Mouse (Mus musculus): Measurements from ENCODE around the gene Atp8b2.

The Atp8b2 gene

GRCm38 (mm10) chr3:89963221-89963763 lies at the start of gene Atp8b2:
Gene Atp8b2 (minus strand): TSS chr3:89963508.
- DNase-seq (ENCODE audit: low read depth) = peak; percentile 85

GRCm38 (mm10) chr3:90010291-90010690 lies 47.0 kb upstream of the Atp8b2 start:
- DNase-seq (ENCODE audit: low read depth) = no peak

GRCm38 (mm10) chr3:90004091-90004796 lies 40.9 kb upstream of the Atp8b2 start:
- DNase-seq (ENCODE audit: low read depth) = no peak

DNA sequence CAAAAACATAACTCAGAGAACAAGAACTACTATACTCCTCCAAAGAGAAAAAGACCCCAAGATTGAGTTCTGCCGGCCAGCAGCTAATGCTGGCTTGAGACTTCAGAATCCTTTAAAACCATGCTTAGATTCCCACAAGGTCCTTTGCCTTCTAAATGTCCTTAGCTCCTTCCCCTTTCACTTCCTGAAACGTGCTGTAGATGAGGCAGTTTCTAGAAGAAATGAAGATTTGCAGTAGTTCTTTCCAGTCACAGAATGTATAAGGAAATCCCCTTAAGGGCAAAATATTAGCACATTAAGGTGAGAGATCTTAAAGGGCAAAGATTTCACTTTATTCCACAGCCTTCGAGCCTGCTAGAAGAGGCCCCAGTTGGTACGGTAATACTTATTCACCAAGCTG lies 36.5 kb upstream of the Atp8b2 start:
- DNase-seq (ENCODE audit: low read depth) = peak; percentile 18

- no peak for DNase-seq (ENCODE audit: low read depth)
Measured at GRCm38 (mm10) chr3:89999090-89999489, 35.8 kb upstream of the Atp8b2 start.

DNA sequence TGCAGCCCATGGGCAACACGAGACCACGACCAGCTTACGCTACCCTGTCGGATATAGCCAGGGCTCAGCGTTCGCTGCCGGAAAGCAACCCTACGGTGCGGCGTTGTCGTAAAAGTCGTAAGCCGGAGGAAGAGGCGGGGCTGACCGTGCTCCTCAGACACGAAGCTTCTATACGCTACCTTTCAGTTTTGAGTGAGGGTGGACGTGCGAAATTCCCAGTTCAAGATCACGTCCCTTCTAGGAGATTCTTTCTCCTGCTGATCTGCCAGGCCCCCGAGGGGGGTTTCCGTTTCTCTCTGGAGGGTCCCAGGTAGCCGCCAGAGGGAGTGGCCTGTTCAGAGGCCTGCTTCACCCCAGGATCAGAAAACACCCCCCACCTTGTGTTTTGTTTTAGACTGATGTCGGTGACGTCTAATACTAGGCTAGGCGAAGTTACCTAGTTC lies 35.3 kb upstream of the Atp8b2 start, which contains the start of gene Hax1:
Gene Hax1 (minus strand): TSS at position 169 of the 443 bp plus-strand sequence.
- peak; percentile 97 for DNase-seq (ENCODE audit: low read depth)

GRCm38 (mm10) chr3:89997791-89998495 lies 34.6 kb upstream of the Atp8b2 start:
- DNase-seq (ENCODE audit: low read depth) = peak; percentile 68

GRCm38 (mm10) chr3:89994807-89995515 lies 31.7 kb upstream of the Atp8b2 start:
- peak; percentile 34 for DNase-seq (ENCODE audit: low read depth)

GRCm38 (mm10) chr3:89987822-89988221 lies 24.5 kb upstream of the Atp8b2 start:
- DNase-seq (ENCODE audit: low read depth) = no peak

- peak; percentile 35 for DNase-seq (ENCODE audit: low read depth)
Measured at GRCm38 (mm10) chr3:89987211-89987610, 23.9 kb upstream of the Atp8b2 start.

GRCm38 (mm10) chr3:89982426-89982825 lies 19.1 kb upstream of the Atp8b2 start:
- no peak for DNase-seq (ENCODE audit: low read depth)

GRCm38 (mm10) chr3:89976859-89977258 lies 13.6 kb upstream of the Atp8b2 start:
- DNase-seq (ENCODE audit: low read depth) = no peak

DNA sequence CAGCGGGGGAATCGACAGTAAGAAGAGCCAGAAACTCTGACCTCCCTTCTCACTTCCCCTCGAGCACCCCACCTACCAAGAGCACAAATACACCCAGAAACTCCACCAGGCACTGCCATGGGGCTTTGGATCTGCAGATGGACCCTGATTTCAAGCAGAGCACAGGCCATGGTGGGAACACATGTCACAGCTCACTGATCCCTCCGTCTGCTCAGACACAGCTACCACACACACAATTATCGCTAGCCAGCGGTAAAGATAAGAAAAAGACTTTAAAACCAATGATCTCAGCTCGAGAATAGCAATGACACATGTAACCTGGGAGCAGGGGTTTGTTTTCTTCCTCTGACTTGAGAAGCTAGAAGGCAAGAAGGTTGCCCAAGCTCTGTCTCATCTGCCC lies 5.2 kb upstream of the Atp8b2 start:
- DNase-seq (ENCODE audit: low read depth) = no peak

- peak; percentile 87 for DNase-seq (ENCODE audit: low read depth)
Measured at GRCm38 (mm10) chr3:89966946-89967345, 3.6 kb upstream of the Atp8b2 start.

DNA sequence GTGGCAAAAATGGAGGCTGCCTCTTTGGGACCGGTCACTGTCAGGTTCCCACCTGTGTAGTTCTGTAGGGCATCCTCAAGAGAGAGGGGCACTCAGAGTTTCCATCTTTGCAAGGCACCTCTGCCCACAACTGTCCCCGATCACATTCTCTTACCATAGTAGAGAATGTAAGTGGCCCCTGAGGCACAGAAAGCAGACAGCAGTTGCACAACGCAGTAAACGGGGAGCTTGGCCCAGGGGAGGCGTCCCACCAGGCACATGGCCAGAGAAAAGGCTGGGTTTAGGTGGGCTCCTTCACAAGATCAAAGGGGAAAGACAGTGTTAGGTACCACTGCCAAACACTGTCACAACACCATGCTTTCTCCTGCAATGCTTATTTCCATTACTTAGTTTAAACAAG lies 2.7 kb upstream of the Atp8b2 start:
- no peak for DNase-seq (ENCODE audit: low read depth)

- DNase-seq (ENCODE audit: low read depth) = no peak
Measured at GRCm38 (mm10) chr3:89965557-89965956, 2.2 kb upstream of the Atp8b2 start.

- DNase-seq (ENCODE audit: low read depth) = peak; percentile 85
Measured at GRCm38 (mm10) chr3:89963926-89964739, 825 bp upstream of the Atp8b2 start.

GRCm38 (mm10) chr3:89962751-89963220 lies 522 bp downstream of the Atp8b2 start:
- peak; percentile 44 for DNase-seq (ENCODE audit: low read depth)

- DNase-seq (ENCODE audit: low read depth) = peak; percentile 55
Measured at GRCm38 (mm10) chr3:89962059-89962750, 1.1 kb downstream of the Atp8b2 start.

DNA sequence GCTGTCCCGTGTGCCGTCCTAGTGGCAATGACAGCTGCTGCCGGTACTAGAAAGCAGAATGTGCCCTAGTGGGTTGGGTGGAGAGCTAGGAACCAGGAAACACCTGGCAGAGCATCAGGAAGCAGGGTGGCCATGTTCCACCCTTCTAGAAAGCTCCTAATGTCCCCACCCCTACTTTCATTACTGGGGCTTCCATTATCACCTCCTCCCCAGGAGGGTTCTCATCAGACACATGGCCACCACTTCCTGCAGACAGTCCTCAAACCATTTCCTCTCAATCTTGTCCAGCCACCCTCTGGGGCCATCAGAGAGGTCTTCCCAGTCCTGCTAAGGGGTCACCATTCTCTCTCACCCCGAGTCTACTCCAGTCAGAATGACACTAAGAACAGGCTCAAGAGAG lies 1.9 kb downstream of the Atp8b2 start:
- DNase-seq (ENCODE audit: low read depth) = peak; percentile 69

DNA sequence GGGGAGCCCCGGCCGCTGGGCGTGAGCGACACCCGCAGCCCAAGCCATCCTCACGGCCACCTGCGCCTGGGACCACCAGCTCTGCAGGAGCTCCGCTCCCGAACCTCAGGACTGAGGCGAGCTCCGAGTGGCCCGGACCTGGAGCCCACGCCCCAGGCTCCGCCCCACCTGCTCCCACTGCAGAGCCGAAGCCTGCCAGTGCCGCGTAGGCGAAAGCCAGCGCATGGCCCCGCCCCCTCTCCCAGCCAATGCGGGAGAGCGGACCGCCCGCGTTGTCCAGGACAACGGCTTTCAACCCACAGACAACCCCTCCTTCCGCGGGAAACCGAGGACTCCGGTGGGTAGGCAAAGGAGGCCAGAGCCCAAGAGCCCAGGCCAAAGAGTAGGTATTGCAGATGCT lies 2.8 kb downstream of the Atp8b2 start:
- peak; percentile 96 for DNase-seq (ENCODE audit: low read depth)

Data from induced T-regulatory cell, adult 2 months (primary cell).